Mouse (Mus musculus): ENCODE results near the gene Nr1i3. TPM values are rescaled to one million over a fixed set of nuclear protein-coding genes. Genes with fewer than 3 reads are reported as not detected.

The Nr1i3 gene
- total RNA-seq, 2 experiments from 2014 or later = not detected

GRCm38 (mm10) chr1:171195046-171195822 lies 18.5 kb upstream of the Nr1i3 start:
- no peak for DNase-seq (ENCODE audit: low spot score in 2 of 2)

GRCm38 (mm10) chr1:171195887-171196397 lies 17.8 kb upstream of the Nr1i3 start, which contains the start of gene Pcp4l1:
Gene Pcp4l1, minus strand, starts transcription at chr1:171196268.
- peak; percentile 45 to 51 for DNase-seq (ENCODE audit: low spot score in 2 of 2)

GRCm38 (mm10) chr1:171199532-171199931 lies 14.2 kb upstream of the Nr1i3 start:
- no peak for DNase-seq (ENCODE audit: low spot score in 2 of 2)

- DNase-seq (ENCODE audit: low spot score in 2 of 2) = no peak
Observed at GRCm38 (mm10) chr1:171200769-171201168, 13.0 kb upstream of the Nr1i3 start.

GRCm38 (mm10) chr1:171203471-171204248 lies 10.1 kb upstream of the Nr1i3 start:
- DNase-seq (ENCODE audit: low spot score in 2 of 2) = no peak

- no peak for DNase-seq (ENCODE audit: low spot score in 2 of 2)
Observed at GRCm38 (mm10) chr1:171204249-171204644, 9.5 kb upstream of the Nr1i3 start.

GRCm38 (mm10) chr1:171205704-171206493 lies 7.9 kb upstream of the Nr1i3 start:
- no peak for DNase-seq (ENCODE audit: low spot score in 2 of 2)

GRCm38 (mm10) chr1:171209409-171209808 lies 4.4 kb upstream of the Nr1i3 start:
- DNase-seq (ENCODE audit: low spot score in 2 of 2) = no peak

GRCm38 (mm10) chr1:171212854-171213253 lies 916 bp upstream of the Nr1i3 start:
- no peak for DNase-seq (ENCODE audit: low spot score in 2 of 2)

- no peak for DNase-seq (ENCODE audit: low spot score in 2 of 2)
Observed at GRCm38 (mm10) chr1:171216241-171216955, 2.6 kb downstream of the Nr1i3 start.

- DNase-seq (ENCODE audit: low spot score in 2 of 2) = peak; percentile 83 to 86
Observed at GRCm38 (mm10) chr1:171220871-171221270, 7.1 kb downstream of the Nr1i3 start.

GRCm38 (mm10) chr1:171221281-171222193 lies 7.8 kb downstream of the Nr1i3 start:
- DNase-seq (ENCODE audit: low spot score in 2 of 2) = no peak

GRCm38 (mm10) chr1:171222238-171223155 lies 8.7 kb downstream of the Nr1i3 start, which contains the start of gene Tomm40l:
Gene Tomm40l, minus strand, starts transcription at chr1:171222514.
- DNase-seq (ENCODE audit: low spot score in 2 of 2) = peak; percentile 68 to 78

- no peak for DNase-seq (ENCODE audit: low spot score in 2 of 2)
Observed at GRCm38 (mm10) chr1:171223168-171223567, 9.4 kb downstream of the Nr1i3 start.

- peak in 1 of 2 experiments; percentile 49 for DNase-seq (ENCODE audit: low spot score in 2 of 2)
Observed at GRCm38 (mm10) chr1:171223796-171224195, 10.0 kb downstream of the Nr1i3 start.

GRCm38 (mm10) chr1:171224857-171225256 lies 11.1 kb downstream of the Nr1i3 start, which contains the start of gene Apoa2:
Gene Apoa2, plus strand, starts transcription at chr1:171225054.
- peak in 1 of 2 experiments; percentile 1 for DNase-seq (ENCODE audit: low spot score in 2 of 2)

GRCm38 (mm10) chr1:171226780-171227179 lies 13.0 kb downstream of the Nr1i3 start:
- DNase-seq (ENCODE audit: low spot score in 2 of 2) = peak in 1 of 2 experiments; percentile 1

- peak in 1 of 2 experiments; percentile 24 for DNase-seq (ENCODE audit: low spot score in 2 of 2)
Observed at GRCm38 (mm10) chr1:171227879-171228278, 14.1 kb downstream of the Nr1i3 start.

All from adrenal gland, adult 18-20 months (tissue).